Mouse (Mus musculus) left cerebral cortex, postnatal 4 days (tissue): ENCODE results near the gene Tmem126b. TPM values are rescaled to one million over a fixed set of nuclear protein-coding genes. Genes with fewer than 3 reads are reported as not detected.
A peak's percentile ranks its signal among the peaks of the same experiment; 100 is the strongest.

Experiments used
- DNase-seq: peaks from one replicate; pipeline ENCODE4 v3.0.0-alpha.2; 2022
- intact Hi-C: fragments of 180-260 bp; cut with DNase I; formaldehyde crosslinking; loops from one replicate; pipeline ENCODE4 v1.15.1; 2025
- total RNA-seq, 2 experiments: library from RNA; stranded (reverse); gene quantifications; 2 replicates each; pipeline ENCODE4 v1.2.3; 2021

The Tmem126b gene
- total RNA-seq = 10 to 100 TPM; 13.4 TPM

- DNase-seq = peak; percentile 99
- intact Hi-C loops = no loop called here
Measured at GRCm38 (mm10) chr7:90475793-90476312, at the start of gene Tmem126b. TSS of gene Tmem126b (minus strand) at chr7:90476001.

GRCm38 (mm10) chr7:90512293-90512692 lies 36.5 kb upstream of the Tmem126b start:
- DNase-seq = no peak

GRCm38 (mm10) chr7:90508124-90508523 lies 32.3 kb upstream of the Tmem126b start:
- no peak for DNase-seq

More at GRCm38 (mm10) chr7:90512293-90512692, 36.5 kb upstream of the Tmem126b start:
- intact Hi-C loops = loop anchor here (5.0 to 10.0 kb wide), 2 partner anchors 713 to 920 kb away; no protein-coding TSS in a partner anchor

GRCm38 (mm10) chr7:90482607-90483006 lies 6.8 kb upstream of the Tmem126b start:
- intact Hi-C loops = no loop called here
- no peak for DNase-seq

More at GRCm38 (mm10) chr7:90508124-90508523, 32.3 kb upstream of the Tmem126b start:
- intact Hi-C loops = loop anchor here (10.0 kb wide), 1 partner anchor 513 kb away; no protein-coding TSS in a partner anchor

GRCm38 (mm10) chr7:90476313-90477245 lies 778 bp upstream of the Tmem126b start, which contains the start of gene Dlg2:
TSS of gene Dlg2 (plus strand) at chr7:90476672.
- peak; percentile 37 for DNase-seq
- intact Hi-C loops = no loop called here

GRCm38 (mm10) chr7:90473511-90473910 lies 2.3 kb downstream of the Tmem126b start:
- DNase-seq = no peak
- intact Hi-C loops = no loop called here

GRCm38 (mm10) chr7:90461441-90461840 lies 14.4 kb downstream of the Tmem126b start:
- no peak for DNase-seq
- intact Hi-C loops = no loop called here

- peak; percentile 35 for DNase-seq
- intact Hi-C loops = no loop called here
Measured at GRCm38 (mm10) chr7:90460930-90461329, 14.9 kb downstream of the Tmem126b start.

GRCm38 (mm10) chr7:90460330-90460729 lies 15.5 kb downstream of the Tmem126b start:
- intact Hi-C loops = no loop called here
- no peak for DNase-seq

- intact Hi-C loops = no loop called here
Measured at GRCm38 (mm10) chr7:90457517-90457916, 18.3 kb downstream of the Tmem126b start.

GRCm38 (mm10) chr7:90456845-90457468 lies 18.8 kb downstream of the Tmem126b start, which contains the start of gene Tmem126a:
TSS of gene Tmem126a (minus strand) at chr7:90457229.
- peak; percentile 92 for DNase-seq
- intact Hi-C loops = no loop called here

More at GRCm38 (mm10) chr7:90457517-90457916, 18.3 kb downstream of the Tmem126b start:
- DNase-seq = no peak

GRCm38 (mm10) chr7:90456149-90456844 lies 19.5 kb downstream of the Tmem126b start:
- intact Hi-C loops = no loop called here
- DNase-seq = no peak

GRCm38 (mm10) chr7:90444206-90444605 lies 31.6 kb downstream of the Tmem126b start:
- intact Hi-C loops = no loop called here
- no peak for DNase-seq

- peak; percentile 77 for DNase-seq
- intact Hi-C loops = no loop called here
Measured at GRCm38 (mm10) chr7:90443101-90444091, 32.4 kb downstream of the Tmem126b start.

- DNase-seq = peak; percentile 96
- intact Hi-C loops = no loop called here
Measured at GRCm38 (mm10) chr7:90442518-90443080, 33.2 kb downstream of the Tmem126b start, which contains the start of gene Crebzf. TSS of gene Crebzf (plus strand) at chr7:90442729.

GRCm38 (mm10) chr7:90442070-90442469 lies 33.7 kb downstream of the Tmem126b start:
- DNase-seq = no peak
- intact Hi-C loops = no loop called here

- DNase-seq = no peak
- intact Hi-C loops = no loop called here
Measured at GRCm38 (mm10) chr7:90440044-90440443, 35.8 kb downstream of the Tmem126b start.

- intact Hi-C loops = no loop called here
Measured at GRCm38 (mm10) chr7:90432221-90432620, 43.6 kb downstream of the Tmem126b start.

GRCm38 (mm10) chr7:90427006-90427405 lies 48.8 kb downstream of the Tmem126b start:
- intact Hi-C loops = no loop called here
- no peak for DNase-seq

More at GRCm38 (mm10) chr7:90432221-90432620, 43.6 kb downstream of the Tmem126b start:
- no peak for DNase-seq
